8 mouse cellular contexts compared by ENCODE assay signal in genomic region chr4:119138171-119138570, GRCm38 (mm10). TPM values are rescaled to one million over a fixed set of nuclear protein-coding genes. Genes with fewer than 3 reads are reported as not detected.
DNase-seq lines count a peak whose midpoint lies in the region; ATAC-seq and TF ChIP-seq lines count a peak whose summit lies in the region.

No protein-coding gene starts in this region.

- TF ChIP-seq CTCF in heart, adult 2 months (IDR thresholded peaks at IDR 0.05) = no peak

- intact Hi-C loops in heart, adult 2 months (cut with DNase I) = loop anchor here (5.0 kb wide), 1 partner anchor 41 kb away; no protein-coding TSS in a partner anchor
- intact Hi-C loops in left cerebral cortex, postnatal 10 days (cut with DNase I) = no loop called here

- peak overlapping the region; percentile 27; the same call in 1 of the 2 replicates for H3K4me2 ChIP-seq in heart, embryonic 16.5 days (ENCODE audit: low read depth, low read length)
- H3K4me2 ChIP-seq in intestine, embryonic 14.5 days (ENCODE audit: low read length) = peak overlapping the region; percentile 40

- no peaks in the 10 kb centered on the region for H3K79me2 ChIP-seq in heart, adult 2 months (replicated peaks; ENCODE audit: control insufficient read depth, insufficient read depth, low read length)

- H3K36me3 ChIP-seq in heart, embryonic 16.5 days (ENCODE audit: control insufficient read depth, insufficient read depth) = peaks cover 44% of the 10 kb centered on the region
- H3K36me3 ChIP-seq in heart, adult 2 months (ENCODE audit: control insufficient read depth, insufficient read depth, low read length) = no peaks in the 10 kb centered on the region
- H3K36me3 ChIP-seq in embryonic facial prominence, embryonic 10.5 days (replicated peaks) = peaks cover 46% of the 10 kb centered on the region
- H3K36me3 ChIP-seq in intestine, embryonic 14.5 days (ENCODE audit: control insufficient read depth, insufficient read depth, low read length) = peaks cover 45% of the 10 kb centered on the region

- no peak for DNase-seq in heart, adult 2 months
- DNase-seq in embryonic facial prominence, embryonic 10.5 days (ENCODE audit: low spot score) = peak; percentile 83
- DNase-seq in intestine, embryonic 14.5 days (ENCODE audit: low spot score) = peak; percentile 84
- peak; percentile 52 to 85 for DNase-seq in left cerebral cortex, postnatal 10 days (ENCODE audit: extremely low spot score in 1 of 2, low spot score in 2 of 2)
- DNase-seq in lung, postnatal 4 days = peak; percentile 83 to 90
- peak; percentile 74 for DNase-seq in right cerebral cortex, postnatal 4 days
- DNase-seq in thymus, postnatal 36 days = no peak

- H3K27me3 ChIP-seq in heart, embryonic 16.5 days (ENCODE audit: control insufficient read depth, insufficient read depth, low read length) = no peaks in the 10 kb centered on the region
- no peaks in the 10 kb centered on the region for H3K27me3 ChIP-seq in heart, adult 2 months (ENCODE audit: control insufficient read depth, insufficient read depth, low read length)
- no peaks in the 10 kb centered on the region for H3K27me3 ChIP-seq in embryonic facial prominence, embryonic 10.5 days (replicated peaks; ENCODE audit: low read depth, poor library complexity, severe bottlenecking)
- H3K27me3 ChIP-seq in intestine, embryonic 14.5 days (replicated peaks; ENCODE audit: control insufficient read depth, insufficient read depth, low read length) = no peaks in the 10 kb centered on the region

- 0 out of 2 replicates have a peak, but pooled peaks have one; percentile 24 for ATAC-seq in heart, embryonic 16.5 days (replicated peaks; ENCODE audit: extremely low read depth, insufficient read depth, low FRiP score)
- peak; percentile 83 for ATAC-seq in intestine, embryonic 14.5 days (replicated peaks; ENCODE audit: low FRiP score, low TSS enrichment, low read depth)

- no peak overlapping the region for H3K27ac ChIP-seq in heart, embryonic 16.5 days (ENCODE audit: low read length)
- H3K27ac ChIP-seq in heart, adult 2 months = no peak overlapping the region
- no peak overlapping the region; the same call in 1 of the 2 replicates for H3K27ac ChIP-seq in embryonic facial prominence, embryonic 10.5 days (replicated peaks)
- peak overlapping the region; percentile 19; the same call in 1 of the 2 replicates for H3K27ac ChIP-seq in intestine, embryonic 14.5 days (ENCODE audit: low read depth)

- peaks cover 9% of the 10 kb centered on the region for H3K4me1 ChIP-seq in heart, embryonic 16.5 days (ENCODE audit: control insufficient read depth, insufficient read depth, low read length)
- H3K4me1 ChIP-seq in heart, adult 2 months (ENCODE audit: control insufficient read depth, insufficient read depth, low read length) = no peaks in the 10 kb centered on the region
- H3K4me1 ChIP-seq in embryonic facial prominence, embryonic 10.5 days = peaks cover 19% of the 10 kb centered on the region
- H3K4me1 ChIP-seq in intestine, embryonic 14.5 days (replicated peaks; ENCODE audit: control insufficient read depth, insufficient read depth, low read length) = no peaks in the 10 kb centered on the region

- no peak for TF ChIP-seq EP300 in heart, adult 2 months (IDR thresholded peaks at IDR 0.05; ENCODE audit: insufficient read depth, low read depth, low read length)

- no peaks in the 10 kb centered on the region for H3K9me3 ChIP-seq in heart, embryonic 16.5 days (replicated peaks; ENCODE audit: control insufficient read depth, low read length)
- no peaks in the 10 kb centered on the region for H3K9me3 ChIP-seq in embryonic facial prominence, embryonic 10.5 days
- H3K9me3 ChIP-seq in intestine, embryonic 14.5 days (ENCODE audit: control insufficient read depth, low read length) = no peaks in the 10 kb centered on the region

- WGBS in heart, embryonic 16.5 days = 26% methylated on average over 18 of the region's 18 CpGs
- WGBS in heart, adult 2 months = 42% methylated on average over 18 of the region's 18 CpGs
- WGBS in embryonic facial prominence, embryonic 10.5 days = 11% methylated on average over 18 of the region's 18 CpGs
- 12% methylated on average over 18 of the region's 18 CpGs for WGBS in intestine, embryonic 14.5 days

- TF ChIP-seq POLR2A in heart, adult 2 months (IDR thresholded peaks at IDR 0.05; ENCODE audit: insufficient read depth, low read depth, low read length) = no peak

- H3K4me3 ChIP-seq in heart, embryonic 16.5 days (ENCODE audit: low read length) = no peak overlapping the region
- H3K4me3 ChIP-seq in heart, adult 2 months = no peak overlapping the region
- H3K4me3 ChIP-seq in embryonic facial prominence, embryonic 10.5 days = peak overlapping the region; percentile 39
- 0 out of 2 replicates have a peak overlapping the region, but pooled peaks have one; percentile 11 for H3K4me3 ChIP-seq in intestine, embryonic 14.5 days (ENCODE audit: low read depth, low read length)

- H3K9ac ChIP-seq in heart, embryonic 16.5 days (ENCODE audit: low read length) = 0 out of 2 replicates have a peak overlapping the region, but pooled peaks have one; percentile 13
- no peak overlapping the region for H3K9ac ChIP-seq in heart, adult 2 months (ENCODE audit: low read depth, low read length)
- H3K9ac ChIP-seq in intestine, embryonic 14.5 days (ENCODE audit: low read length) = no peak overlapping the region

RNA-seq across cellular contexts. Expression of gene Slc2a1, which starts 29.7 kb away (rescaled TPM):
- 129 and 136 TPM in 2 replicates for polyA plus RNA-seq in heart, embryonic 16.5 days (2015; fragmentation: Nextera tagmentation; extraction: Ambion mirVana)
- 10 to 100 TPM in 1 of 2 experiments, 1 to 10 TPM in 1; 8.9 to 18.9 TPM for total RNA-seq in heart, adult 2 months (2021)
- 16.6 and 18.1 TPM in 2 replicates for polyA plus RNA-seq in heart, adult 2 months (2012; rRNA removed)
- polyA plus RNA-seq in embryonic facial prominence, embryonic 10.5 days (2016; fragmentation: Nextera tagmentation; extraction: Ambion mirVana) = 140 and 166 TPM in 2 replicates
- polyA plus RNA-seq in intestine, embryonic 14.5 days (2014; fragmentation: Nextera tagmentation; extraction: Ambion mirVana) = 131 and 132 TPM in 2 replicates
- 10 to 100 TPM; 46.2 to 70.9 TPM for total RNA-seq in left cerebral cortex, postnatal 10 days (2021)

RNA-seq across cellular contexts. Expression of gene Zfp691, which starts 35.8 kb away (rescaled TPM):
- 7.7 and 10.8 TPM in 2 replicates for polyA plus RNA-seq in heart, embryonic 16.5 days (2015; fragmentation: Nextera tagmentation; extraction: Ambion mirVana)
- total RNA-seq in heart, adult 2 months (2021) = 10 to 100 TPM; 20.6 to 23.4 TPM
- polyA plus RNA-seq in heart, adult 2 months (2012; rRNA removed) = 20.6 and 41.2 TPM in 2 replicates
- polyA plus RNA-seq in embryonic facial prominence, embryonic 10.5 days (2016; fragmentation: Nextera tagmentation; extraction: Ambion mirVana) = 11.4 and 13.9 TPM in 2 replicates
- polyA plus RNA-seq in intestine, embryonic 14.5 days (2014; fragmentation: Nextera tagmentation; extraction: Ambion mirVana) = 6.7 and 7.7 TPM in 2 replicates
- total RNA-seq in left cerebral cortex, postnatal 10 days (2021) = 1 to 10 TPM; 5.5 to 5.8 TPM

RNA-seq across cellular contexts. Expression of gene Ermap, which starts 51.6 kb away (rescaled TPM):
- polyA plus RNA-seq in heart, embryonic 16.5 days (2015; fragmentation: Nextera tagmentation; extraction: Ambion mirVana) = 0.88 and 1.4 TPM in 2 replicates
- total RNA-seq in heart, adult 2 months (2021) = under 1 TPM in 1 of 2 experiments, not detected in 1; 0.09 TPM
- polyA plus RNA-seq in heart, adult 2 months (2012; rRNA removed) = 0.10 and 0.20 TPM in 2 replicates
- polyA plus RNA-seq in embryonic facial prominence, embryonic 10.5 days (2016; fragmentation: Nextera tagmentation; extraction: Ambion mirVana) = 7.2 and 7.4 TPM in 2 replicates
- polyA plus RNA-seq in intestine, embryonic 14.5 days (2014; fragmentation: Nextera tagmentation; extraction: Ambion mirVana) = 0.34 and 0.42 TPM in 2 replicates
- total RNA-seq in left cerebral cortex, postnatal 10 days (2021) = under 1 TPM; 0.45 to 0.51 TPM

RNA-seq across cellular contexts. Expression of gene Svbp, which starts 56.9 kb away (rescaled TPM):
- 114 and 119 TPM in 2 replicates for polyA plus RNA-seq in heart, embryonic 16.5 days (2015; fragmentation: Nextera tagmentation; extraction: Ambion mirVana)
- total RNA-seq in heart, adult 2 months (2021) = 10 to 100 TPM; 13.6 to 17.5 TPM
- 20.3 and 24.5 TPM in 2 replicates for polyA plus RNA-seq in heart, adult 2 months (2012; rRNA removed)
- 132 and 139 TPM in 2 replicates for polyA plus RNA-seq in embryonic facial prominence, embryonic 10.5 days (2016; fragmentation: Nextera tagmentation; extraction: Ambion mirVana)
- polyA plus RNA-seq in intestine, embryonic 14.5 days (2014; fragmentation: Nextera tagmentation; extraction: Ambion mirVana) = 143 and 144 TPM in 2 replicates
- total RNA-seq in left cerebral cortex, postnatal 10 days (2021) = 10 to 100 TPM; 27.9 to 29.7 TPM

Comparison
In these comparisons a context has a peak if more than half of its experiments do, and no peak if none do; other contexts are left out.
1. H3K4me3 ChIP-seq: peak in embryonic facial prominence, embryonic 10.5 days (single experiment) and intestine, embryonic 14.5 days (single experiment); none in heart, embryonic 16.5 days (single experiment) and heart, adult 2 months (single experiment).
2. DNase-seq: peak in embryonic facial prominence, embryonic 10.5 days (single experiment), intestine, embryonic 14.5 days (single experiment), left cerebral cortex, postnatal 10 days (2 of 2), lung, postnatal 4 days (2 of 2) and right cerebral cortex, postnatal 4 days (single experiment); none in heart, adult 2 months (0 of 2) and thymus, postnatal 36 days (0 of 2).